Mouse (Mus musculus) embryonic facial prominence, embryonic 15.5 days (tissue): ENCODE data around the gene Ttll5. TPM values are rescaled to one million over a fixed set of nuclear protein-coding genes. Genes with fewer than 3 reads are reported as not detected.

Experiments used
- ATAC-seq: fragments of 200-750 bp; cut with Nextera tagmentation; 2 replicates; pipeline ENCODE4 v1.8.0; 2017; ENCODE audit warnings: low read depth, moderate TSS enrichment; ENCODE audit not compliant: insufficient number of reproducible peaks, low FRiP score, low TSS enrichment
- H3K27ac ChIP-seq: fragments of 300-500 bp; sonication (generic); replicated peaks from 2 replicates; pipeline ENCODE4 v1.5.1; 2015; ENCODE audit warnings: mild to moderate bottlenecking, inconsistent platforms
- H3K27me3 ChIP-seq: fragments of 300-500 bp; sonication (generic); 2 replicates; pipeline ENCODE4 v1.6.1; 2015; ENCODE audit warnings: inconsistent platforms
- H3K36me3 ChIP-seq: fragments of 300-500 bp; sonication (generic); 2 replicates; pipeline ENCODE4 v1.6.1; 2015; ENCODE audit warnings: mild to moderate bottlenecking, inconsistent platforms
- H3K4me1 ChIP-seq: fragments of 300-500 bp; sonication (generic); 2 replicates; pipeline ENCODE4 v1.6.1; 2015; ENCODE audit warnings: inconsistent platforms
- H3K4me2 ChIP-seq: fragments of 300-500 bp; sonication (generic); replicated peaks from 2 replicates; pipeline ENCODE4 v1.6.1; 2015; ENCODE audit warnings: mild to moderate bottlenecking, inconsistent platforms
- H3K4me3 ChIP-seq: fragments of 300-500 bp; sonication (generic); replicated peaks from 2 replicates; pipeline ENCODE4 v1.5.1; 2015; ENCODE audit warnings: mild to moderate bottlenecking, inconsistent platforms
- H3K9ac ChIP-seq: fragments of 300-500 bp; sonication (generic); 2 replicates; pipeline ENCODE4 v1.6.1; 2015; ENCODE audit warnings: inconsistent platforms
- H3K9me3 ChIP-seq: fragments of 300-500 bp; sonication (generic); replicated peaks from 2 replicates; pipeline ENCODE4 v1.6.1; 2016; ENCODE audit warnings: inconsistent platforms
- WGBS: fragments of 180-500 bp; shearing (Covaris S2); methylation state at CpG from one replicate; pipeline ENCODE4 v1.1.7; 2015; 5-methylcytosine and 5-hydroxymethylcytosine counted together
- polyA plus RNA-seq: library from polyadenylated mRNA; unstranded; fragments of >200 nt; fragmentation: Nextera tagmentation; extraction: Ambion mirVana; gene quantifications from 2 replicates; pipeline ENCODE4 v1.2.1, GENCODE M21; 2015

The Ttll5 gene
- polyA plus RNA-seq, 1 experiment from 2014 or later, result 13.6 TPM

- Histone ChIP-seq H3K4me1 (peaks cover 48% of the 10 kb centered on the region), H3K4me3 (peak within 1 kb of the TSS; percentile 60), H3K4me2 (peak within 1 kb of the TSS; percentile 88), H3K9ac (peak within 1 kb of the TSS; percentile 64), H3K9me3 (no peaks in the 10 kb centered on the region), H3K27ac (peak within 1 kb of the TSS; percentile 99), H3K36me3 (no peaks in the 10 kb centered on the region), H3K27me3 (no peaks in the 10 kb centered on the region)
- ATAC-seq, result peak; percentile 89
- WGBS, result 0% methylated on average over 25 of the region's 25 CpGs
Measured at GRCm38 (mm10) chr12:86078553-86079201, 254.2 kb downstream of the Ttll5 start, which contains the start of gene Tgfb3. Tgfb3 (minus strand) TSS chr12:86079041.

GRCm38 (mm10) chr12:86079202-86079667, 254.8 kb downstream of the Ttll5 start:
- WGBS, result 0% methylated on average over 31 of the region's 31 CpGs
- ATAC-seq, result peak; percentile 86
- H3K27ac ChIP-seq, result peak overlapping the region; percentile 99
- no peaks in the 10 kb centered on the region for H3K27me3 ChIP-seq
- peak overlapping the region; percentile 60 for H3K4me3 ChIP-seq
- H3K9me3 ChIP-seq, result no peaks in the 10 kb centered on the region
- peak overlapping the region; percentile 64 for H3K9ac ChIP-seq
- peak overlapping the region; percentile 88 for H3K4me2 ChIP-seq
- peaks cover 45% of the 10 kb centered on the region for H3K4me1 ChIP-seq
- H3K36me3 ChIP-seq, result no peaks in the 10 kb centered on the region

GRCm38 (mm10) chr12:86082481-86083012, 258.1 kb downstream of the Ttll5 start, which contains the start of gene Ift43:
Ift43 (plus strand) TSS chr12:86082541.
- Histone ChIP-seq H3K9ac (peak within 1 kb of the TSS; percentile 37), H3K4me3 (peak within 1 kb of the TSS; percentile 67), H3K4me2 (peak within 1 kb of the TSS; percentile 67), H3K27me3 (no peaks in the 10 kb centered on the region), H3K4me1 (peaks cover 19% of the 10 kb centered on the region), H3K36me3 (0 out of 2 replicates have a peak, but pooled peaks cover 7% of the 10 kb centered on the region), H3K9me3 (no peaks in the 10 kb centered on the region), H3K27ac (peak within 1 kb of the TSS; percentile 52; the same call in 1 of the 2 replicates)
- no peak for ATAC-seq
- under 1% methylated on average over 35 of the region's 35 CpGs for WGBS

- H3K4me1 ChIP-seq, result peaks cover 14% of the 10 kb centered on the region
- no peak overlapping the region for H3K4me3 ChIP-seq
- peaks cover 16% of the 10 kb centered on the region; the same call in 1 of the 2 replicates for H3K36me3 ChIP-seq
- no peaks in the 10 kb centered on the region for H3K9me3 ChIP-seq
- H3K4me2 ChIP-seq, result no peak overlapping the region
- no peak overlapping the region for H3K9ac ChIP-seq
- 83% methylated on average over 7 of the region's 7 CpGs for WGBS
- no peak overlapping the region for H3K27ac ChIP-seq
- no peak for ATAC-seq
- H3K27me3 ChIP-seq, result no peaks in the 10 kb centered on the region
Measured at GRCm38 (mm10) chr12:86085873-86086272, 261.4 kb downstream of the Ttll5 start.

- peaks cover 16% of the 10 kb centered on the region; the same call in 1 of the 2 replicates for H3K36me3 ChIP-seq
- H3K9ac ChIP-seq, result no peak overlapping the region
- no peak overlapping the region for H3K4me3 ChIP-seq
- H3K4me2 ChIP-seq, result no peak overlapping the region
- peaks cover 21% of the 10 kb centered on the region for H3K4me1 ChIP-seq
- WGBS, result 65% methylated on average over 8 of the region's 8 CpGs
- ATAC-seq, result no peak
- no peak overlapping the region for H3K27ac ChIP-seq
- no peaks in the 10 kb centered on the region for H3K9me3 ChIP-seq
- H3K27me3 ChIP-seq, result no peaks in the 10 kb centered on the region
Measured at GRCm38 (mm10) chr12:86086550-86086949, 262.1 kb downstream of the Ttll5 start.

- WGBS, result 60% methylated on average over 7 of the region's 7 CpGs
- H3K36me3 ChIP-seq, result peaks cover 16% of the 10 kb centered on the region; the same call in 1 of the 2 replicates
- no peak for ATAC-seq
- no peaks in the 10 kb centered on the region for H3K9me3 ChIP-seq
- no peak overlapping the region for H3K4me2 ChIP-seq
- peaks cover 21% of the 10 kb centered on the region for H3K4me1 ChIP-seq
- H3K27ac ChIP-seq, result no peak overlapping the region
- no peak overlapping the region for H3K4me3 ChIP-seq
- H3K27me3 ChIP-seq, result no peaks in the 10 kb centered on the region
- H3K9ac ChIP-seq, result no peak overlapping the region
Measured at GRCm38 (mm10) chr12:86088042-86088441, 263.6 kb downstream of the Ttll5 start.

GRCm38 (mm10) chr12:86090764-86091163, 266.3 kb downstream of the Ttll5 start:
- H3K27me3 ChIP-seq, result no peaks in the 10 kb centered on the region
- 65% methylated on average over 4 of the region's 4 CpGs for WGBS
- H3K4me1 ChIP-seq, result peaks cover 17% of the 10 kb centered on the region
- no peaks in the 10 kb centered on the region for H3K9me3 ChIP-seq
- no peak overlapping the region for H3K4me3 ChIP-seq
- no peak overlapping the region for H3K9ac ChIP-seq
- no peak overlapping the region for H3K27ac ChIP-seq
- ATAC-seq, result no peak
- H3K4me2 ChIP-seq, result no peak overlapping the region
- peaks cover 16% of the 10 kb centered on the region; the same call in 1 of the 2 replicates for H3K36me3 ChIP-seq

GRCm38 (mm10) chr12:86091601-86092132, 267.2 kb downstream of the Ttll5 start:
- H3K27ac ChIP-seq, result no peak overlapping the region
- no peak for ATAC-seq
- no peak overlapping the region for H3K9ac ChIP-seq
- peaks cover 14% of the 10 kb centered on the region for H3K4me1 ChIP-seq
- no peaks in the 10 kb centered on the region for H3K9me3 ChIP-seq
- peaks cover 16% of the 10 kb centered on the region; the same call in 1 of the 2 replicates for H3K36me3 ChIP-seq
- H3K4me2 ChIP-seq, result peak overlapping the region; percentile 17; the same call in 1 of the 2 replicates
- H3K4me3 ChIP-seq, result no peak overlapping the region
- no peaks in the 10 kb centered on the region for H3K27me3 ChIP-seq
- WGBS, result 26% methylated on average over 18 of the region's 18 CpGs

- no peak overlapping the region for H3K4me3 ChIP-seq
- H3K27ac ChIP-seq, result no peak overlapping the region
- H3K9ac ChIP-seq, result no peak overlapping the region
- 88% methylated on average over 4 of the region's 4 CpGs for WGBS
- no peak overlapping the region for H3K4me2 ChIP-seq
- H3K36me3 ChIP-seq, result peaks cover 6% of the 10 kb centered on the region; the same call in 1 of the 2 replicates
- no peak for ATAC-seq
- H3K9me3 ChIP-seq, result no peaks in the 10 kb centered on the region
- no peaks in the 10 kb centered on the region for H3K27me3 ChIP-seq
- H3K4me1 ChIP-seq, result peaks cover 14% of the 10 kb centered on the region
Measured at GRCm38 (mm10) chr12:86094075-86094474, 269.6 kb downstream of the Ttll5 start.

GRCm38 (mm10) chr12:86095806-86096205, 271.3 kb downstream of the Ttll5 start:
- WGBS, result 86% methylated on average over 4 of the region's 4 CpGs
- Histone ChIP-seq H3K4me3 (no peak overlapping the region), H3K27ac (no peak overlapping the region), H3K27me3 (no peaks in the 10 kb centered on the region), H3K36me3 (no peaks in the 10 kb centered on the region), H3K9me3 (no peaks in the 10 kb centered on the region), H3K4me2 (no peak overlapping the region), H3K9ac (no peak overlapping the region), H3K4me1 (peaks cover 19% of the 10 kb centered on the region)
- no peak for ATAC-seq

- H3K27ac ChIP-seq, result no peak overlapping the region
- H3K27me3 ChIP-seq, result no peaks in the 10 kb centered on the region
- H3K36me3 ChIP-seq, result no peaks in the 10 kb centered on the region
- H3K9me3 ChIP-seq, result no peaks in the 10 kb centered on the region
- no peak overlapping the region for H3K4me2 ChIP-seq
- WGBS, result 79% methylated on average over 11 of the region's 11 CpGs
- H3K4me1 ChIP-seq, result peaks cover 16% of the 10 kb centered on the region
- H3K9ac ChIP-seq, result no peak overlapping the region
- H3K4me3 ChIP-seq, result no peak overlapping the region
- no peak for ATAC-seq
Measured at GRCm38 (mm10) chr12:86097781-86098180, 273.3 kb downstream of the Ttll5 start.
